Mouse (Mus musculus) heart, embryonic 10.5 days (tissue): ENCODE data around the gene Tgm2. TPM values are rescaled to one million over a fixed set of nuclear protein-coding genes. Genes with fewer than 3 reads are reported as not detected.

Experiments
- DNase-seq: peaks from one replicate; pipeline ENCODE4 v3.0.0-alpha.2; 2017; ENCODE audit warnings: low spot score
- H3K27ac ChIP-seq: fragments of 300-500 bp; sonication (generic); 2 replicates; pipeline ENCODE4 v1.5.1; 2016; ENCODE audit warnings: mild to moderate bottlenecking
- H3K27me3 ChIP-seq: fragments of 300-500 bp; sonication (generic); 2 replicates; pipeline ENCODE4 v1.6.1; 2016; ENCODE audit warnings: mild to moderate bottlenecking; ENCODE audit not compliant: poor library complexity, insufficient read depth, severe bottlenecking
- H3K36me3 ChIP-seq: fragments of 300-500 bp; sonication (generic); 2 replicates; pipeline ENCODE4 v1.6.1; 2016; ENCODE audit warnings: mild to moderate bottlenecking, moderate library complexity
- H3K4me1 ChIP-seq: fragments of 300-500 bp; sonication (generic); 2 replicates; pipeline ENCODE4 v1.6.1; 2016; ENCODE audit warnings: mild to moderate bottlenecking
- H3K4me3 ChIP-seq: fragments of 300-500 bp; sonication (generic); 2 replicates; pipeline ENCODE4 v1.5.1; 2016; ENCODE audit warnings: mild to moderate bottlenecking, moderate library complexity
- H3K9me3 ChIP-seq: fragments of 300-500 bp; sonication (generic); 2 replicates; pipeline ENCODE4 v1.6.1; 2016; ENCODE audit warnings: mild to moderate bottlenecking, moderate library complexity
- WGBS: fragments of 180-500 bp; shearing (Covaris S2); methylation state at CpG from one replicate; pipeline ENCODE4 v1.1.7; 2016; 5-methylcytosine and 5-hydroxymethylcytosine counted together
- polyA plus RNA-seq: library from polyadenylated mRNA; unstranded; fragments of >200 nt; fragmentation: Nextera tagmentation; extraction: Ambion mirVana; gene quantifications from 2 replicates; pipeline ENCODE4 v1.2.1, GENCODE M21; 2016

The Tgm2 gene
- polyA plus RNA-seq, 1 experiment from 2014 or later, result 134 TPM

GRCm38 (mm10) chr2:158093345-158093744 is 52.9 kb downstream of the Tgm2 start:
- Histone ChIP-seq H3K36me3 (no peaks in the 10 kb centered on the region), H3K4me1 (peaks cover 30% of the 10 kb centered on the region), H3K27me3 (no peaks in the 10 kb centered on the region), H3K4me3 (no peak overlapping the region), H3K27ac (no peak overlapping the region), H3K9me3 (no peaks in the 10 kb centered on the region)
- WGBS, result 65% methylated on average over 5 of the region's 5 CpGs
- no peak for DNase-seq

- DNase-seq, result no peak
- no peaks in the 10 kb centered on the region for H3K9me3 ChIP-seq
- H3K36me3 ChIP-seq, result no peaks in the 10 kb centered on the region
- H3K27ac ChIP-seq, result no peak overlapping the region
- no peak overlapping the region for H3K4me3 ChIP-seq
- no peaks in the 10 kb centered on the region for H3K27me3 ChIP-seq
- WGBS, result 87% methylated on average over 4 of the region's 4 CpGs
- peaks cover 35% of the 10 kb centered on the region for H3K4me1 ChIP-seq
These were observed 56.1 kb downstream of the Tgm2 start for GRCm38 (mm10) chr2:158090096-158090495.

- Histone ChIP-seq H3K36me3 (no peaks in the 10 kb centered on the region), H3K4me1 (peaks cover 24% of the 10 kb centered on the region), H3K27me3 (no peaks in the 10 kb centered on the region), H3K9me3 (no peaks in the 10 kb centered on the region), H3K4me3 (no peak overlapping the region), H3K27ac (no peak overlapping the region)
- 68% methylated on average over 8 of the region's 8 CpGs for WGBS
- no peak for DNase-seq
These were observed 61.8 kb downstream of the Tgm2 start for GRCm38 (mm10) chr2:158084486-158084885.

GRCm38 (mm10) chr2:158080622-158081241 is 65.5 kb downstream of the Tgm2 start:
- peaks cover 27% of the 10 kb centered on the region for H3K36me3 ChIP-seq
- H3K4me1 ChIP-seq, result peaks cover 19% of the 10 kb centered on the region
- no peaks in the 10 kb centered on the region for H3K27me3 ChIP-seq
- no peak overlapping the region for H3K4me3 ChIP-seq
- no peak for DNase-seq
- WGBS, result 85% methylated on average over 9 of the region's 9 CpGs
- no peaks in the 10 kb centered on the region for H3K9me3 ChIP-seq
- no peak overlapping the region for H3K27ac ChIP-seq

GRCm38 (mm10) chr2:158079843-158080395 is 66.3 kb downstream of the Tgm2 start:
- no peak overlapping the region for H3K4me3 ChIP-seq
- 52% methylated on average over 9 of the region's 9 CpGs for WGBS
- 0 out of 2 replicates have a peak overlapping the region, but pooled peaks have one; percentile 60 for H3K27ac ChIP-seq
- DNase-seq, result no peak
- no peaks in the 10 kb centered on the region for H3K9me3 ChIP-seq
- peaks cover 13% of the 10 kb centered on the region for H3K4me1 ChIP-seq
- peaks cover 35% of the 10 kb centered on the region for H3K36me3 ChIP-seq
- no peaks in the 10 kb centered on the region for H3K27me3 ChIP-seq

- peaks cover 43% of the 10 kb centered on the region for H3K36me3 ChIP-seq
- no peak for DNase-seq
- H3K27ac ChIP-seq, result no peak overlapping the region
- no peaks in the 10 kb centered on the region for H3K9me3 ChIP-seq
- H3K27me3 ChIP-seq, result no peaks in the 10 kb centered on the region
- WGBS, result 86% methylated on average over 7 of the region's 7 CpGs
- H3K4me3 ChIP-seq, result no peak overlapping the region
- peaks cover 9% of the 10 kb centered on the region for H3K4me1 ChIP-seq
These were observed 67.3 kb downstream of the Tgm2 start for GRCm38 (mm10) chr2:158078971-158079370.

- no peak for DNase-seq
- H3K4me1 ChIP-seq, result peaks cover 9% of the 10 kb centered on the region
- no peaks in the 10 kb centered on the region for H3K9me3 ChIP-seq
- H3K27me3 ChIP-seq, result no peaks in the 10 kb centered on the region
- H3K36me3 ChIP-seq, result peaks cover 53% of the 10 kb centered on the region
- H3K4me3 ChIP-seq, result no peak overlapping the region
- H3K27ac ChIP-seq, result no peak overlapping the region
- WGBS, result 88% methylated on average over 2 of the region's 2 CpGs
These were observed 68.3 kb downstream of the Tgm2 start for GRCm38 (mm10) chr2:158077981-158078380.

GRCm38 (mm10) chr2:158076690-158077089 is 69.5 kb downstream of the Tgm2 start:
- DNase-seq, result no peak
- Histone ChIP-seq H3K9me3 (no peaks in the 10 kb centered on the region), H3K27me3 (no peaks in the 10 kb centered on the region), H3K4me3 (no peak overlapping the region), H3K4me1 (peaks cover 16% of the 10 kb centered on the region), H3K27ac (no peak overlapping the region), H3K36me3 (peaks cover 66% of the 10 kb centered on the region)
- WGBS, result 97% methylated on average over 6 of the region's 6 CpGs

- Histone ChIP-seq H3K27me3 (no peaks in the 10 kb centered on the region), H3K27ac (no peak overlapping the region), H3K36me3 (peaks cover 79% of the 10 kb centered on the region), H3K4me1 (peaks cover 28% of the 10 kb centered on the region), H3K4me3 (no peak overlapping the region), H3K9me3 (no peaks in the 10 kb centered on the region)
- no peak for DNase-seq
- WGBS, result 90% methylated on average over 5 of the region's 5 CpGs
These were observed 71.4 kb downstream of the Tgm2 start for GRCm38 (mm10) chr2:158074835-158075234.

GRCm38 (mm10) chr2:158071633-158071995 is 74.6 kb downstream of the Tgm2 start:
- H3K27ac ChIP-seq, result peak overlapping the region; percentile 88
- WGBS, result 77% methylated on average over 5 of the region's 5 CpGs
- no peak for DNase-seq
- H3K9me3 ChIP-seq, result no peaks in the 10 kb centered on the region
- H3K27me3 ChIP-seq, result no peaks in the 10 kb centered on the region
- no peak overlapping the region for H3K4me3 ChIP-seq
- H3K4me1 ChIP-seq, result peaks cover 36% of the 10 kb centered on the region
- peaks cover 77% of the 10 kb centered on the region for H3K36me3 ChIP-seq

GRCm38 (mm10) chr2:158070885-158071632 is 75.2 kb downstream of the Tgm2 start:
- Histone ChIP-seq H3K4me1 (peaks cover 41% of the 10 kb centered on the region), H3K27ac (peak overlapping the region; percentile 88), H3K36me3 (peaks cover 71% of the 10 kb centered on the region), H3K4me3 (no peak overlapping the region), H3K27me3 (no peaks in the 10 kb centered on the region), H3K9me3 (no peaks in the 10 kb centered on the region)
- WGBS, result 60% methylated on average over 3 of the region's 3 CpGs
- no peak for DNase-seq

GRCm38 (mm10) chr2:158068444-158068971 is 77.7 kb downstream of the Tgm2 start:
- no peak for DNase-seq
- Histone ChIP-seq H3K27me3 (no peaks in the 10 kb centered on the region), H3K4me3 (no peak overlapping the region), H3K27ac (no peak overlapping the region), H3K4me1 (peaks cover 61% of the 10 kb centered on the region), H3K36me3 (peaks cover 52% of the 10 kb centered on the region), H3K9me3 (no peaks in the 10 kb centered on the region)

GRCm38 (mm10) chr2:158067260-158067824 is 78.9 kb downstream of the Tgm2 start:
- no peaks in the 10 kb centered on the region for H3K9me3 ChIP-seq
- DNase-seq, result no peak
- 90% methylated on average over 5 of the region's 5 CpGs for WGBS
- H3K4me3 ChIP-seq, result no peak overlapping the region
- peaks cover 58% of the 10 kb centered on the region for H3K4me1 ChIP-seq
- peak overlapping the region; percentile 84 for H3K27ac ChIP-seq
- H3K27me3 ChIP-seq, result no peaks in the 10 kb centered on the region
- H3K36me3 ChIP-seq, result peaks cover 43% of the 10 kb centered on the region
